8 mouse cellular contexts compared by ENCODE assay signal in genomic region chr15:68606110-68606791, GRCm38 (mm10).
DNase-seq lines count a peak whose midpoint lies in the region; ATAC-seq and TF ChIP-seq lines count a peak whose summit lies in the region.

No protein-coding gene starts in this region.

- 41% methylated on average over 8 of the region's 8 CpGs for WGBS in heart, embryonic 15.5 days

- H3K9ac ChIP-seq in heart, embryonic 15.5 days, result no peak overlapping the region

- H3K27ac ChIP-seq in heart, embryonic 15.5 days, result peak overlapping the region; percentile 16

- H3K27me3 ChIP-seq in Patski, result no peaks in the 10 kb centered on the region
- H3K27me3 ChIP-seq in heart, embryonic 15.5 days, result no peaks in the 10 kb centered on the region

- no peak overlapping the region for H3K4me2 ChIP-seq in heart, embryonic 15.5 days

- POLR2A ChIA-PET in Patski (lab: Charles Lee), result no interaction called here

- H3K36me3 ChIP-seq in heart, embryonic 15.5 days, result no peaks in the 10 kb centered on the region

- CTCF ChIA-PET in Patski (lab: Charles Lee), result no interaction called here

- H3K4me3 ChIP-seq in heart, embryonic 15.5 days, result no peak overlapping the region

- DNase-seq in embryo, embryonic 10 days (ENCODE audit: low spot score), result peak; percentile 23
- no peak for DNase-seq in embryo, embryonic 9.5 days (ENCODE audit: extremely low spot score)
- no peak for DNase-seq in Patski (ENCODE audit: low read depth, low spot score)
- DNase-seq in layer of hippocampus, adult 9-10 months (ENCODE audit: low spot score), result peak; percentile 12
- peak; percentile 13 for DNase-seq in ovary, postnatal 36 days (ENCODE audit: low spot score)
- DNase-seq in cerebellum, adult 9-10 months, result no peak
- no peak for DNase-seq in spleen, postnatal 4 days (ENCODE audit: low spot score in 2 of 2)

- H3K9me3 ChIP-seq in heart, embryonic 15.5 days (replicated peaks), result no peaks in the 10 kb centered on the region

- in situ Hi-C loops in Patski (cut with MboI; ENCODE audit: low pct_unique_long_range_greater_than_20kb), result no loop called here

- ATAC-seq in Patski, result peak; percentile 21
- ATAC-seq in heart, embryonic 15.5 days (replicated peaks; ENCODE audit: insufficient number of reproducible peaks, insufficient read depth, low FRiP score, low read depth), result peak; percentile 72

- TF ChIP-seq CTCF in Patski (IDR thresholded peaks at IDR 0.05), result no peak

- peaks cover 5% of the 10 kb centered on the region for H3K4me1 ChIP-seq in heart, embryonic 15.5 days (replicated peaks)

Comparison
In these comparisons a context has a peak if more than half of its experiments do, and no peak if none do; other contexts are left out.
1. DNase-seq: peak in embryo, embryonic 10 days (single experiment), layer of hippocampus, adult 9-10 months (single experiment) and ovary, postnatal 36 days (single experiment); none in embryo, embryonic 9.5 days (single experiment), Patski (single experiment), cerebellum, adult 9-10 months (single experiment) and spleen, postnatal 4 days (0 of 2).